Mouse (Mus musculus) bone marrow, adult 2 months (tissue): ENCODE results near the gene Cenpc1.

Experiments
- CTCF ChIP-seq: fragments of 200-500 bp; IDR thresholded peaks from 2 replicates; pipeline ENCODE4 v1.5.1; 2011; ENCODE audit warnings: low read length, control low read depth; ENCODE audit not compliant: control insufficient read depth, insufficient read depth
- POLR2A ChIP-seq: fragments of 200-500 bp; IDR thresholded peaks from 2 replicates; pipeline ENCODE4 v1.6.1; 2011; ENCODE audit warnings: low read depth, mild to moderate bottlenecking, control low read depth, low read length, borderline replicate concordance; ENCODE audit not compliant: control insufficient read depth

DNA sequence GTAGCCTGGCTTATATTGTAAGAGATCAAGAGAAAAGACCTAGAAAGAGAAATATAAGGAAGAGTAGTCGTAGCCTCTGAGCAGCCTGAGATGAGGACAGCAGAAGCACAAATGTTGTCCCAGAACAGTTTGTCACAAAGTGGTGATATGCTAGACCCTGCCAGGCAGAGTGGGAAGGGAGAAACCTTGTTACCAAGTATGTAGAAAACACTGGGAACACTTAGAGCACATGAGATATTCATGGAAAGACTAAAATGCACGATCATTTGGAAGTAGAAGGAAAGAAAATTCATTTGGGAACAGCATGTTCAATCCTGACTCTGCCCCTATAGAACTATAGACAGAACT, 77.9 kb downstream of the Cenpc1 start:
- TF ChIP-seq POLR2A (no peak), CTCF (no peak)
